Mouse (Mus musculus) forebrain, postnatal 0 days (tissue): ENCODE measurements at regions not wholly inside any gene's neighbourhood (a gene's known extent, or its start where the extent isn't known, plus 50 kb on each side); places are given as distances from the start of the nearest gene placed in this dataset.

Experiments
- ATAC-seq: fragments of 200-750 bp; cut with Nextera tagmentation; 2 replicates; pipeline ENCODE4 v1.8.0; 2017; ENCODE audit warnings: mild to moderate bottlenecking, moderate library complexity
- DNase-seq: peaks from one replicate; pipeline ENCODE4 v3.0.0-alpha.2; 2015
- H3K27ac ChIP-seq: fragments of 300-500 bp; sonication (generic); 2 replicates; pipeline ENCODE4 v1.5.1; 2014; ENCODE audit warnings: low read depth, mild to moderate bottlenecking, antibody characterized with exemption, low read length, moderate library complexity, mixed read lengths
- H3K27me3 ChIP-seq: fragments of 300-500 bp; sonication (generic); 2 replicates; pipeline ENCODE4 v1.6.1; 2014; ENCODE audit warnings: mild to moderate bottlenecking, low read length, mixed read lengths; ENCODE audit not compliant: insufficient read depth
- H3K36me3 ChIP-seq: fragments of 300-500 bp; sonication (generic); 2 replicates; pipeline ENCODE4 v1.6.1; 2014; ENCODE audit warnings: mild to moderate bottlenecking, moderate library complexity; ENCODE audit not compliant: insufficient read depth
- H3K4me1 ChIP-seq: fragments of 300-500 bp; sonication (generic); 2 replicates; pipeline ENCODE4 v1.6.1; 2014; ENCODE audit warnings: antibody characterized with exemption; ENCODE audit not compliant: insufficient read depth
- H3K4me2 ChIP-seq: fragments of 300-500 bp; sonication (generic); 2 replicates; pipeline ENCODE4 v1.6.1; 2014; ENCODE audit warnings: low read depth, mild to moderate bottlenecking, moderate library complexity
- H3K4me3 ChIP-seq: fragments of 300-500 bp; sonication (generic); 2 replicates; pipeline ENCODE4 v1.5.1; 2014; ENCODE audit warnings: low read depth, low read length, mixed read lengths
- H3K9ac ChIP-seq: fragments of 300-500 bp; sonication (generic); 2 replicates; pipeline ENCODE4 v1.6.1; 2014; ENCODE audit warnings: mild to moderate bottlenecking
- H3K9me3 ChIP-seq: fragments of 300-500 bp; sonication (generic); 2 replicates; pipeline ENCODE4 v1.6.1; 2016; ENCODE audit warnings: low read length
- CTCF ChIP-seq: sonication (generic); IDR thresholded peaks from 2 replicates; pipeline ENCODE4 v1.5.1; 2016; ENCODE audit warnings: antibody characterized with exemption, control low read depth, low read depth
- WGBS: fragments of 180-500 bp; shearing (Covaris S2); extraction: QIAGEN DNeasy Blood & Tissue Kit; methylation state at CpG from one replicate; pipeline ENCODE4 v1.1.7; 2014; 5-methylcytosine and 5-hydroxymethylcytosine counted together

- Histone ChIP-seq H3K9me3 (no peaks in the 10 kb centered on the region), H3K9ac (no peak overlapping the region), H3K4me2 (no peak overlapping the region), H3K27ac (no peak overlapping the region), H3K27me3 (no peaks in the 10 kb centered on the region), H3K36me3 (no peaks in the 10 kb centered on the region), H3K4me1 (no peaks in the 10 kb centered on the region), H3K4me3 (no peak overlapping the region)
- no peak for ATAC-seq
- DNase-seq, result no peak
- no peak for TF ChIP-seq CTCF
- 84% methylated on average over 2 of the region's 2 CpGs for WGBS
Measured at GRCm38 (mm10) chr8:35255327-35255726, 510.3 kb upstream of the Gm19410 start.

GRCm38 (mm10) chr8:35256958-35257357 is 508.6 kb upstream of the Gm19410 start:
- peak; percentile 47 for TF ChIP-seq CTCF
- Histone ChIP-seq H3K9me3 (no peaks in the 10 kb centered on the region), H3K36me3 (no peaks in the 10 kb centered on the region), H3K4me2 (no peak overlapping the region), H3K9ac (no peak overlapping the region), H3K4me1 (no peaks in the 10 kb centered on the region), H3K27ac (no peak overlapping the region), H3K27me3 (no peaks in the 10 kb centered on the region), H3K4me3 (no peak overlapping the region)
- DNase-seq (no peak), ATAC-seq (no peak)
- WGBS, result 52% methylated on average over 4 of the region's 4 CpGs

GRCm38 (mm10) chr8:35268221-35268620 is 497.4 kb upstream of the Gm19410 start:
- 82% methylated on average over 5 of the region's 5 CpGs for WGBS
- no peaks in the 10 kb centered on the region for H3K36me3 ChIP-seq
- no peak for TF ChIP-seq CTCF
- ATAC-seq (no peak), DNase-seq (no peak)
- H3K9ac ChIP-seq, result no peak overlapping the region
- H3K27ac ChIP-seq, result no peak overlapping the region
- no peak overlapping the region for H3K4me2 ChIP-seq
- no peaks in the 10 kb centered on the region for H3K4me1 ChIP-seq
- no peaks in the 10 kb centered on the region for H3K9me3 ChIP-seq
- H3K27me3 ChIP-seq, result no peaks in the 10 kb centered on the region
- no peak overlapping the region for H3K4me3 ChIP-seq

GRCm38 (mm10) chr8:35268986-35269385 is 496.6 kb upstream of the Gm19410 start:
- H3K36me3 ChIP-seq, result no peaks in the 10 kb centered on the region
- TF ChIP-seq CTCF, result no peak
- DNase-seq, result no peak
- H3K4me3 ChIP-seq, result no peak overlapping the region
- no peaks in the 10 kb centered on the region for H3K9me3 ChIP-seq
- 98% methylated on average over 2 of the region's 2 CpGs for WGBS
- no peak overlapping the region for H3K4me2 ChIP-seq
- H3K4me1 ChIP-seq, result no peaks in the 10 kb centered on the region
- no peaks in the 10 kb centered on the region for H3K27me3 ChIP-seq
- no peak overlapping the region for H3K27ac ChIP-seq
- H3K9ac ChIP-seq, result no peak overlapping the region
- ATAC-seq, result no peak

GRCm38 (mm10) chr8:35275972-35276371 is 489.6 kb upstream of the Gm19410 start:
- no peaks in the 10 kb centered on the region for H3K9me3 ChIP-seq
- H3K4me3 ChIP-seq, result no peak overlapping the region
- no peak overlapping the region for H3K4me2 ChIP-seq
- H3K9ac ChIP-seq, result no peak overlapping the region
- H3K27me3 ChIP-seq, result no peaks in the 10 kb centered on the region
- H3K36me3 ChIP-seq, result no peaks in the 10 kb centered on the region
- peak; percentile 69; the same call in 1 of the 2 replicates for ATAC-seq
- peak; percentile 15 for DNase-seq
- H3K27ac ChIP-seq, result peak overlapping the region; percentile 47; the same call in 1 of the 2 replicates
- 17% methylated on average over 8 of the region's 8 CpGs for WGBS
- no peak for TF ChIP-seq CTCF
- no peaks in the 10 kb centered on the region for H3K4me1 ChIP-seq

- Histone ChIP-seq H3K27ac (peak overlapping the region; percentile 47; the same call in 1 of the 2 replicates), H3K36me3 (no peaks in the 10 kb centered on the region), H3K4me2 (no peak overlapping the region), H3K9me3 (no peaks in the 10 kb centered on the region), H3K4me3 (no peak overlapping the region), H3K4me1 (no peaks in the 10 kb centered on the region), H3K9ac (no peak overlapping the region), H3K27me3 (no peaks in the 10 kb centered on the region)
- DNase-seq, result peak; percentile 18
- WGBS, result 25% methylated on average over 7 of the region's 7 CpGs
- TF ChIP-seq CTCF, result no peak
- ATAC-seq, result peak; percentile 64
Measured at GRCm38 (mm10) chr8:35276460-35276859, 489.1 kb upstream of the Gm19410 start.

GRCm38 (mm10) chr8:35278946-35279345 is 486.6 kb upstream of the Gm19410 start:
- no peak overlapping the region for H3K9ac ChIP-seq
- no peak overlapping the region for H3K4me3 ChIP-seq
- H3K4me2 ChIP-seq, result no peak overlapping the region
- TF ChIP-seq CTCF, result no peak
- DNase-seq (no peak), ATAC-seq (no peak)
- H3K9me3 ChIP-seq, result no peaks in the 10 kb centered on the region
- no peaks in the 10 kb centered on the region for H3K36me3 ChIP-seq
- no peaks in the 10 kb centered on the region for H3K27me3 ChIP-seq
- H3K27ac ChIP-seq, result no peak overlapping the region
- WGBS, result 95% methylated on average over 8 of the region's 8 CpGs
- H3K4me1 ChIP-seq, result no peaks in the 10 kb centered on the region

- H3K9me3 ChIP-seq, result no peaks in the 10 kb centered on the region
- DNase-seq (no peak), ATAC-seq (no peak)
- no peak overlapping the region for H3K4me2 ChIP-seq
- WGBS, result 91% methylated on average over 6 of the region's 6 CpGs
- no peak for TF ChIP-seq CTCF
- H3K9ac ChIP-seq, result no peak overlapping the region
- no peaks in the 10 kb centered on the region for H3K27me3 ChIP-seq
- H3K27ac ChIP-seq, result no peak overlapping the region
- no peaks in the 10 kb centered on the region for H3K4me1 ChIP-seq
- no peaks in the 10 kb centered on the region for H3K36me3 ChIP-seq
- no peak overlapping the region for H3K4me3 ChIP-seq
Measured at GRCm38 (mm10) chr8:35280741-35281140, 484.8 kb upstream of the Gm19410 start.
